Comparison of ENCODE assay signal across 31 mouse cellular contexts in genomic region chr10:9061979-9062378, GRCm38 (mm10).
"Had no signal": no experiment of that assay in that cellular context is flagged by ENCODE, and none has a peak within 500 bp of the region (broad histone marks: within the 10 kb centered on the region; RNA-seq: fewer than 3 reads in every experiment).

No protein-coding gene starts in this region.

- H3K27ac ChIP-seq: limb, embryonic 10.5 days; limb, embryonic 12.5 days; limb, embryonic 13.5 days; limb, embryonic 15.5 days; liver, embryonic 12.5 days; liver, embryonic 13.5 days; liver, embryonic 14.5 days; liver, embryonic 15.5 days; lung, embryonic 15.5 days; macrophage; midbrain, embryonic 10.5 days; midbrain, embryonic 12.5 days; midbrain, embryonic 13.5 days; midbrain, embryonic 15.5 days; neural tube, embryonic 12.5 days; neural tube, embryonic 13.5 days had no signal

- DNase-seq: left cerebral cortex, postnatal 4 days; liver; liver, embryonic 13.5 days; liver, postnatal 0 days; lung, adult 18-20 months; lung, adult 2 months; lung, embryonic 14.5 days; lung, postnatal 10 days; lung, postnatal 14 days; lung, postnatal 36 days; lung, postnatal 4 days had no signal

- H3K36me3 ChIP-seq: limb, embryonic 10.5 days; limb, embryonic 12.5 days; limb, embryonic 13.5 days; limb, embryonic 15.5 days; liver, embryonic 12.5 days; liver, embryonic 13.5 days; liver, embryonic 15.5 days; lung, embryonic 15.5 days; midbrain, embryonic 10.5 days; midbrain, embryonic 12.5 days; midbrain, embryonic 13.5 days; midbrain, embryonic 15.5 days; neural tube, embryonic 12.5 days; neural tube, embryonic 13.5 days had no signal

- H3K4me3 ChIP-seq: limb, embryonic 10.5 days; limb, embryonic 12.5 days; limb, embryonic 13.5 days; limb, embryonic 15.5 days; liver, embryonic 12.5 days; liver, embryonic 13.5 days; liver, embryonic 15.5 days; lung, embryonic 15.5 days; megakaryocyte, embryonic 14.5 days; midbrain, embryonic 10.5 days; midbrain, embryonic 12.5 days; midbrain, embryonic 13.5 days; midbrain, embryonic 15.5 days; myocyte; neural tube, embryonic 12.5 days; neural tube, embryonic 13.5 days had no signal

- H3K9me3 ChIP-seq: limb, embryonic 10.5 days; limb, embryonic 12.5 days; limb, embryonic 13.5 days; limb, embryonic 15.5 days; liver, embryonic 12.5 days; liver, embryonic 13.5 days; liver, embryonic 15.5 days; lung, embryonic 15.5 days; megakaryocyte, embryonic 14.5 days; midbrain, embryonic 10.5 days; midbrain, embryonic 12.5 days; midbrain, embryonic 13.5 days; midbrain, embryonic 15.5 days; neural tube, embryonic 12.5 days; neural tube, embryonic 13.5 days had no signal

- H3K4me2 ChIP-seq: limb, embryonic 12.5 days; limb, embryonic 13.5 days; limb, embryonic 15.5 days; liver, embryonic 11.5 days; liver, embryonic 12.5 days; liver, embryonic 13.5 days; liver, embryonic 15.5 days; lung, embryonic 14.5 days; lung, embryonic 15.5 days; midbrain, embryonic 12.5 days; midbrain, embryonic 13.5 days; midbrain, embryonic 15.5 days; neural tube, embryonic 12.5 days; neural tube, embryonic 13.5 days had no signal

- H3K27me3 ChIP-seq: limb, embryonic 12.5 days; limb, embryonic 13.5 days; limb, embryonic 15.5 days; liver, embryonic 12.5 days; liver, embryonic 13.5 days; liver, embryonic 15.5 days; lung, embryonic 15.5 days; megakaryocyte, embryonic 14.5 days; midbrain, embryonic 12.5 days; midbrain, embryonic 13.5 days; midbrain, embryonic 15.5 days; neural tube, embryonic 12.5 days; neural tube, embryonic 13.5 days had no signal

- ATAC-seq: liver, embryonic 12.5 days; liver, postnatal 0 days; lung, postnatal 0 days; midbrain, embryonic 13.5 days; midbrain, embryonic 15.5 days; midbrain, embryonic 16.5 days had no signal

- H3K9ac ChIP-seq: limb, embryonic 12.5 days; limb, embryonic 13.5 days; limb, embryonic 15.5 days; liver, embryonic 12.5 days; liver, embryonic 13.5 days; liver, embryonic 14.5 days; liver, embryonic 15.5 days; liver, postnatal 0 days; lung, embryonic 14.5 days; lung, embryonic 15.5 days; midbrain, embryonic 12.5 days; midbrain, embryonic 13.5 days; midbrain, embryonic 15.5 days; neural tube, embryonic 12.5 days; neural tube, embryonic 13.5 days had no signal

- H3K4me1 ChIP-seq: limb, embryonic 10.5 days; limb, embryonic 12.5 days; limb, embryonic 13.5 days; limb, embryonic 15.5 days; liver, embryonic 12.5 days; liver, embryonic 13.5 days; liver, embryonic 15.5 days; lung, embryonic 15.5 days; megakaryocyte, embryonic 14.5 days; midbrain, embryonic 12.5 days; midbrain, embryonic 13.5 days; midbrain, embryonic 15.5 days; neural tube, embryonic 12.5 days had no signal
